Mouse (Mus musculus): ENCODE measurements at regions not wholly inside any gene's neighbourhood (a gene's known extent, or its start where the extent isn't known, plus 50 kb on each side); places are given as distances from the start of the nearest gene placed in this dataset. TPM values are rescaled to one million over a fixed set of nuclear protein-coding genes. Genes with fewer than 3 reads are reported as not detected.

GRCm38 (mm10) chr2:159763115-159763514, 570.8 kb downstream of the Gm826 start:
- H3K27ac ChIP-seq (replicated peaks), result no peak overlapping the region
- no peaks in the 10 kb centered on the region for H3K9me3 ChIP-seq

More at GRCm38 (mm10) chr2:159763115-159763514, 570.8 kb downstream of the Gm826 start:
- Histone ChIP-seq H3K4me3 (no peak overlapping the region), H3K4me1 (no peaks in the 10 kb centered on the region), H3K27me3 (replicated peaks) (no peaks in the 10 kb centered on the region), H3K36me3 (no peaks in the 10 kb centered on the region), H3K9ac (no peak overlapping the region), H3K4me2 (no peak overlapping the region)
- WGBS, result 34% methylated on average over 6 of the region's 6 CpGs
- no peak for ATAC-seq (ENCODE audit: extremely low read depth, insufficient number of reproducible peaks, low FRiP score, low TSS enrichment)

Small RNA genes in the stretch of these regions (microRNA-seq; reads per million reads assigned to microRNA genes)
- not detected for gene Gm44319
